Mouse (Mus musculus) gonadal fat pad, adult 2 months (tissue): ENCODE measurements around the gene Wfdc5. TPM values are rescaled to one million over a fixed set of nuclear protein-coding genes. Genes with fewer than 3 reads are reported as not detected.

ENCODE experiments used
- DNase-seq: peaks from one replicate; pipeline ENCODE4 v3.0.0-alpha.2; 2012; ENCODE audit warnings: low read depth
- polyA plus RNA-seq: library from polyadenylated mRNA; depleted of rRNA; stranded (reverse); fragments of >200 nt; gene quantifications from 2 replicates; pipeline ENCODE4 v1.2.3, GENCODE M21; 2012

Gene Wfdc5
- polyA plus RNA-seq, 1 experiment, result 0.07 TPM

DNA sequence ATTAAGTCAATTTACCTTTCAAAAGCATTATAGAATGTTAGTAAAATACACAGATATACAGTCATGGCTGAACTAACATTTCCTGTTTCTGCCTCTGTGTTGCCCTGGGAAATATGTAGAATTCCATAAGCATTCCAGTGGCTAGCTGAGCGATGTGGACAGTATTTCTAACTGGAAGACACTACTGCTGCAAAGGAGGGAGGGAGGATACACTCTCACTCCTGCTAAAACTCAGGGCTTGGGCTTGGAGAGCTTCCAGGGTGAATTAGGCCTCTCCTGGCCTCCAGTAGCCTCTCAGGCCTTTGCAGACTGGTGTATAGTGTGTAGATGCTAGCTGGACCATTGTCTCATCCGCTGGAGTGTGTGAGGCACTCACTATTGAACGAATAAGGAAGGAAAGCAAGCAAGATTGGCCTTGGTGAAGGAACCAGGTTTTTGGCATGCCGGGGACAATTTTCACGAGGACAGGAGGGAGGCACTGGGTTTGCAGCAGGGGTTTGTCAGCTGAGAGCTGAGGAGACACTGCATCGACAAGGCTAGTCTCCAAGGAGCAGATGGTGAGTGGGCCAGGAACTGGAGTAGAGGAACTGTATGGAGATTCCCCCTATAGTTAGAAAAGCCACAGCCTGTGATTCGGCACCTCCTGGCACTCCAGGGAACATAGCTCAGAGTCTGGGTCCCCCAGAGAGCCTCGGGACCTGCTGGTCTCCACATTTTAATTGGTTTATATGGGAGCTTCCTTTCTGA lies 7.7 kb downstream of the Wfdc5 start:
- DNase-seq, result no peak

DNA sequence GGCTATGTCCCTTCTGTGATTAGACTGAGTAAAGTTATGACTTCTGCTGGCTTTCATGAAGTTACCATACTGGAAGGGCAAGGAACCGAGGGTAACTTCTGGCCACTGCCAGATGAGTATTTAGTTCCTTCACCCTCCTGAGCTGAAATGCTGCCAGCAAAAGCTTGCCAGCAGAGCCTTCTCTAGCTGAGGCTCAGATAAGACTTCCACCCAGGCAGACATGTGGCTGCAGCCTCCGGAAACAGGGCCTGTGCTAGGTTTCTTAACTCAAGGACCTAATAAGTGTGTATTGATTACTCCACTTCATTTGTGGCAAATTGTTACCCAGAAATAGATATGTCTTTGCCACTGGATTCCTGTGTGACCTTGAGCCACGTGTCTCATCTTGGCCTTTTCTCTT lies 9.1 kb downstream of the Wfdc5 start:
- DNase-seq, result no peak

DNA sequence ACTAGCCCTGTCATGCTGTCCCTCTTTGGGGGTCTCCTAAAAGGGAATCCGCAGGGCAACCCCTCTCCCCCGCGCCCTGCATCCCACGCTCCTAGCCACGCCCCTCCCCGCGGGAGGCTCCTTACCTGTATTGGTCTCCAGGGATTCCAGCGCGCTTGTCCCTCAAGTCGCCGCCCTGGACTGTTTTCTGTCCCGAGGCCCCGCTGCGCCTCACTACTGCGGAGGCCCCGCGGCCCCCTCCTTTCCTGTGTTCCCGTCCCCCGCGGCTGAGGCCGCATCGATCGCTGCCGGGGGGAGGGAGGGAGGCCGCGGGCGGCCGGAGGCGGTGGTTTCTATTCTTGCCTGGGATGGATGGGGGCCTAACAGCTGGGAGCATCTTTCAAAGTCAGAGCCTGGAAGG lies 11.6 kb downstream of the Wfdc5 start, which contains the start of gene Kcns1:
TSS of gene Kcns1 (minus strand) at position 212 of the 400 bp plus-strand sequence.
- DNase-seq, result no peak

DNA sequence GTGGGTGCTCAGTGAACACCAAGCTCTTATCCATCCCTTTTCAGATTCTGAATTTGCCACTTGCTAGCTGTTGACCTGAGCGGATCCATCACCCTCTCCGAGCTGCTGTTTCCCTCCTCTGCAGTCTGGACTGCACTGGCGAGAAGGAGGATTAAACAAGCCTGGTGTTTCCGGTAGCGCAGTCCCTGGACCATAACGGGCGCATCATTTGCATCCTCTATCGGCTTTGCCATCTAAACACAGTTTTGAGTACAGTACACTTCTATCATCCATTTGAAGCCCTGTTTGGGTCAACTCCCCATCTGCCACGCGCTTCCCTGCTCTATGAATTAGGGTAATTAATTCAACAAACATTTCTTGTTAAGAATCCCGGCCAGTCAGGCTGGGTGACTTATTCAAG lies 12.2 kb downstream of the Wfdc5 start:
- no peak for DNase-seq

DNA sequence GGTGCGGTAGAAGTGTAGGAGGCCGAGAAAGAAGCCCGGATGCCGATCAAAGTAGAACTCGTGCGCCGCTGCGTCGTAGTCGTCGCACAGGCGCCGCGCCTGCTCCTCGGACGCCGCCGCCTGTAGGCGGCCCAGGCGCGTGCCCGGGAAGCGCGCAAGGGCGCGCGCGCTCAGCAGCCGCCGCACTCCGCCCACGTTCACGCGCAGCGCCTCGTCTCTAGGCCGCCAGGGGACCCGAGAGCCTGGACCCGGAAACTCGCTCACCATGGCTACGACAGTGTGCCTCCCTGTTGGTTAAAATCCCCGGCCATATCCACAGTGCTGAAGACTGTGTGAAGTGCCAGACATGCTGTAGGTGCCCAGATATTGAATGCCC lies 14.0 kb downstream of the Wfdc5 start:
- no peak for DNase-seq

DNA sequence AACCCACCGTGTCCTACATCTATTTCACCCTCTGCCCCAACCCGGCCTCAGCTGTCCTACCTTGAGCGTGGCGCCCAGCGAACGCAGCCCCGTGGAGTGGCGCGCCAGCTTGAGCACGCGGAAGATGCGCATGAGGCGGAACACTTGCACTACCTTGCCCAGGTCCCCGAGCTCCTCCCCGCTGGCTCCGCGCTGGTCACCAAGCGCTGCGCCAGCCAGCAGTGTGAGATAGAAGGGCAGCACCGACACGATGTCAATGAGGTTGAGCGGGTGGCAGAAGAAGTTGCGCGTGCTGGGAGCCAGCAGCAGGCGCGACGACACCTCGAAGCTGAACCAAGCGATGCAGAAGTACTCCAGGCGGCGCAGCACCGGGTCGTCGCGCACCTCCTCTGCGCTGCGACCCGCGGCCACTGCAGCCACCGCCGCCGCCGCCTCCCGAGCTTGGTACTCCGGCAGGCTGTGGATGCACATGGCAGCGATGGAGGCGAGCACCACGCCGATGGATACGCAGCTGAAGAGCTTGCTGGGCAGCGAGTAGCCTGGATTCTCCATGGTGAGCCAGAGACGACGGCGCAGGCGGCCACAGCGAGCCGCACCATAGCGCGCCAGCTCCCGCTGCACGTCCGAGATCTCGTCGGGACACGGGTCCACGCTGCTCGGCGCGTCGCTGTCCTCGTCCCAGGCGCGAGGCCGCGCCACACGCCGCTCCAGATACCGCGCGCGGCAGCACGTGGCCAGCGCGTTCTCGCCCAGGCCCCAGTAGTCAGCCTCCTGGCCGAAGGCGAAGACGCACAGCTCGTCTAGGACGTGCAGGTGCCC lies 14.6 kb downstream of the Wfdc5 start:
- DNase-seq, result no peak

DNA sequence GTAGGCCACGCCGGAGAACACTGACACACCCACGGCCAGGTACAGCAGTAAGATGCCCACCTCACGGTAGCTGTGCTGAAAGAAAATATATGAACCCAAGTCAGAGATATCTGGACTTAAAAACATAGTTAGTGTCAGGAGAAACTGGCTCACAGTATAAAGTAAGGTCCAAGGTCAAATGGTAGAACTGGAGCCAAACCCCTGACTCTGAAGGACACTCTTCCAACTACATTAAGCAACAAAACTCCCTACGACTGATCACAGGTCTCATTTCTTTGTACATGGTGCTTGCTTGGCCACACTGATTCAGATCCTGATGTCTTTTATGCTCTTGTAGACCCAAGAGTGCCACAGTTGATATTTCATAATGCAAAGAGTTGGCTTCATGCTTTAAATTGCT lies 17.6 kb downstream of the Wfdc5 start:
- DNase-seq, result no peak

DNA sequence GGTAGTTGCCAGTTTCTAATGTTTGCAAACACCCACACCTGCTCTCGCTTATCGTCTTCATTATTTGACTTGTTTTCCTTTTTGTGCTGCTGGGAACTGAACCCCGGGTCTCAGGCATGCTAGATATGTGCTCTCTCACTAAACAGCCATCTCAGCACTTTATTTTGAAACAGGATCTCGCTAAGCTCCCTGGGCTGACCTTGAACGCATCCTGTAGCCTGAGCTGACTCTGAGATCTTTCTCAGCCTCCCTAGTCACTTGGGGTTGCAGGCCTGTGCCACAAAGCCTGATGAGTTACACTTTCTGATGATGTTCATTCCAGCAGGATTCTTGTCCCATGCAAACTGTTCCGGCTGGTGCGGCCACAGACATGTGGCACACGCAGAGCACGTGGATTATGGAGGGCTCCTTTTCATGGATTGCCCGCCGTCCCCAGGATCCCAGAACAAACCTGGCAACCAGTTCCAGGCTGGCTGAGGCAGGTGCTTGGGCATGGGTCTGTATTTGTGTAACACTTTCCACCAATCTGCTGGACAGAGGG lies 21.0 kb downstream of the Wfdc5 start:
- no peak for DNase-seq

DNA sequence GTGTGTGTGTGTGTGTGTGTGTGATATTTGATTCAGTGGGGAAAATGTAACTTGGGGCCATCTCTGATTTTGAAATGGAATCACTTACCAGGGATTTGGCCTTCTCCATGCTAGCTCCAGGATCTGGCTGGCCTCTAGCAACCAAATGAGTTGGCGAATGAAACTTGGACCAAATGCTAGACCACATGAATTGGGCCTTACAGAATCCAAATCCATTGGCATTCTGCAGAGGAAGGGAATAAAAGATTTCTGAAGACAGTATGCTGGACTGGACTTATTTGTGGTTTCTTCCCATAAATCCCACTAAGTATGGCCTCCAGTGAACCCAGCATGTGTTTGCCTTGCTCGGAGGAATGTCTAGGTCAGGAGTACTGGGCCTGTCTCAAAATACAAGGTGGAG lies 23.7 kb downstream of the Wfdc5 start:
- no peak for DNase-seq

DNA sequence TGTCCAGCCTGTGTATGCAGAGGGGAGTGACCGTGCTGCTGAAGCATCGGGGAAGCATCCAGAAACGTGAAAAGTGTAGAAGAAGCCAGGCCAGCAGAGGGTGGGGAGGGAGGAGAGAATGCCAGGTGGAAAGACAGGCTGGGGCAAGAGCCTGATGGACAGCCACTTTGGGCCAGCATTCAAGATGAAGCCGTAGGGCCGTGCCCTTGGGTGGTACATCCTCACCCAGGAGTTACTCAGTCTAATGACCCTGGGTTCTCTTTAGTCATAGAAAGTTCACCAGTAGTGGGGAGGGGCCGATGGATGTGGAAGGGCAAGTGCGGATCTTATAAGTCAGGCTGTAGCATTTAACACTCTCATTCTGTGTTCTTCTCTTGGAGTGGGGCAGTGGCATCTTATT lies 26.4 kb downstream of the Wfdc5 start:
- no peak for DNase-seq

DNA sequence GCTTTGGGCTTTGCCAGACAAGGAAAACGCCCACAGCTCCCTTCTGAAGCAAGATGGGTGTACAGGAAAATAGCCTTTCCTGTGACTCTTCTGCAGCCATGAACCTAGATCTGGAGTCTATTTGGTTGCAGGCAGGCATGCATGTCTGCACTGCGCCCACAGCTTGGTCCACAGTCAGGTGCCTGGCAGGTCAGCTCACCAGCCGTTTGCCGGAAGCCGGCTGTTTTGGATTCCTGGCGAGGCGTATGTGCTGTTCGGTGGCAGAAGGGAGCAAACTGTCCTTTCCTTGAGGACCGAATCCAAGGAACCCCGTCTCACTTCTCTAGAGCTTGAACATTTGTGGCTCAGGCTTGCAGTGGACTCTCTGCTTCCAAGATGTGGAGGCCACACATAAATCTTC lies 28.5 kb downstream of the Wfdc5 start:
- DNase-seq, result no peak

DNA sequence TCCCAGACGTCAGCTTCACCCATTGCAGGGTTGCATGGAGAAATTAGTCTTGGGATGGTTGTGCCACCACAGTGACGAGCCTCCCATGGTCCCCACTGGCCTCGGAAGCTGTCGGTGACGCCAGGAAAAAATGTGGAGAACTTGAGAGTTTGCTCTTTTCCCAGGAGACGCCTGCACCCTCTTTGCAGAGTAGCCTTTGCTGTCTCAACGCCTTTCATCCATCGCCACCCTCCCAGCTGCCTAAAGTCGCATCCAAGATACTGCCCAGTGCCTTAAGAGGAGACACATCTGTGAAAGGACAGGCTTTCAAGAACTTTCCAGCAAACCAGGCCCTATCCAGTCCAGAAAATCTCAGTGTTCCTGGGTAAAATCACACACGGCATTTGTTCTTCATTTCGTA lies 30.2 kb downstream of the Wfdc5 start:
- no peak for DNase-seq

DNA sequence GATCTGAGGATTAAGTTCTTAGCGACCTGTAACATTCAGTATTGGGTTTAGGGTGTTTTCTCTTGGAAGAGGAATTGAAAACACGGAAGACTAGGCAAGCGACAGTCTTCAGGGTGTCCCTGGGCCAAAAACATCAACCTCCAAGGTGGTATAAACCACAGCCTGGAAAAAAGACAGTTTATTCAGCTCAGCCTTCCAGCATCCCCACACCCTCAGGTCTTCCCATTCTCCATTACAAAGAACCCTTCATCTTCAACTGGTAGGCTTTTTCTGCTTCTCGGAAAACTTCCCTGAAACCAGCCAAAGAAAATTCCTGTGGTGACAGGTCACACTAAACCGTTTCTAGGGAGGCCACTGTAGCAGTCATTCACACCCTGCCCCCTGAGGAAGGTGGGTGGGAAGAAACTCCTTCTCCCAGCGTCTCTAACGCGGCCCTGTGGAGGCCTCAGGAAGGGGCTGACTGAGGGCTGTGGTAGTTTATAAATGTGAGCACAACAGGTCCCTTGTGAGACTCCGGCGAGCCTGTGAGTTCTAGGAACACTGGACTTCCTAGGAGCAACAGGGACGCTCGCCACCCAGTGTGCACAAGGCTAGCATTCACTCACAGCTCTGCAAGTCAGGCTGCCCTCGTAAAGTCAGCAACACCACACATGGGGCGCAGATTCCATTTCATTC lies 32.3 kb downstream of the Wfdc5 start:
- DNase-seq, result no peak

DNA sequence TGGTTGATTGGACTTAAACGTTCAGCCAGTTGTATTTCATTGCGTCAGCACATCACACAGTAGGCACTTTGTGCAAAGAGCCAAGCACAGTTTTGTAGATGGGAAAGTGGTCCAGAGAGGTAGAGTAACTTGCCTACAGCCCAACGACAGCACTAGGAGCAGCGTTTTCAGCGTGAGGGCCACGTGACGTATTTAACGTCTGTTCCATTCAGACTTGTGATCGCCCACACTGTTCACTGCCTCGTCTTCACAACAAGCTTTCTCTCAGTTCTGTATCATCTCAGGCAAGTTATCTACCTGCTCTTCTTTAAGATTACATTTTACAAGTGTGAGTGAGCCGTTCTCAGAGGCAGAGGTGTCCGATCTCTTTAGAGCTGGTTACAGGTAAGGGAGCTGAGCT lies 36.0 kb downstream of the Wfdc5 start:
- no peak for DNase-seq

DNA sequence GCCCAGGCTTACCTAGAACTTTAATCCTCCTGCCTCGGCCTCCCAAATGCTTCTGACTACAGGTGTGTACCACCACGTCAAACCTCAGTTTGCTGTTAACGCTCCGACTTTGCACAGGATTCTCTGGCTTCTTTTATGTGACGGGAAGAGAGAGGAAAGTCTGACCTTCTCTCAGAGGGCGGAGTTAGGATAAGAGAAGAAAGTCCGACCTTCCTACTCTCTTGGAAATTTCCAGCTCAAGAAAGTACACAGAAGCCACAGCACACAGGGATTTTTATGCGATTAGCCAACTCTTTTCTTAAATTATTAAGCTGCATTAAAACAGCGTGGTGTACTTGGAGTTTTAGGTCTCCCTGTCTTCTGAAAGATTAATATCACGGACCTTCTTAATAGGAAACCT lies 38.0 kb downstream of the Wfdc5 start:
- DNase-seq, result no peak

DNA sequence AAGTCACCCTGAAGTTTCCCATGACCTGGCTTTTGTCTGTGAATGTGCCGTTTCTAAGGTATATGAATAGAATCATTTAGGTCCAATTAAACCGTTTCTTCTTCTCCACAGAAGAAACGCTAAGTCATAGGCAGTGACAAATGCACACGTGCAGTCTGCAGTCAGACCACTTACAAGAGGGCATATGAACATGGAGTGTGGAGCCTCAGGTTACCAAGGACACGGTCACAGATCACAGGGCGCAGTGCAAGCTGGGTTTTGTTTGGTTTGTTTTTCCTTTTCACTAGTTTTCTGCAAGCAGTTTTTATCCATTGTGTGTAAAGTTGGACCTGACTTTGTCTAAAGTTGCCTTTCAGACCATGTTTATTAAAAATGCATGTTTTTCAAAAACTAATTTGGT lies 38.5 kb downstream of the Wfdc5 start:
- DNase-seq, result no peak

DNA sequence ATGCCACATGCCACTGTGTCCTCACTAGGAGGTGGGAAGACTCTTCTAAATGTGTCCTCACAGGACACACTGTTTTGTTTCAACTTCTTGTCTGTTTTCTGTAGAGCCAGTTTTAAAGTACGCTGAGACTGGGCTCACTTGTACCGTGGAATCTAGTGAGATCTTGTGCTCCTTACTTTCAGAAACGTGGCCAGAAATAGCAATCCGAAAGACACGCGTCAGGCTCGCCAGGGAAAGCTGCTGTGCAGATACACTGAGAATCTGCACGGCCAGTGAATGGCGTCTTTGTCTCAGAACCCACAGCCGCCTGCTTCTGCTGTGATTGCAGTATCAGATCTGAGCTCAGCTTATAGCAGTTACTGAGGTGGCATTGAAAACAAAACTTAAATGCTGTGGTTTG lies 40.5 kb downstream of the Wfdc5 start:
- DNase-seq, result no peak

DNA sequence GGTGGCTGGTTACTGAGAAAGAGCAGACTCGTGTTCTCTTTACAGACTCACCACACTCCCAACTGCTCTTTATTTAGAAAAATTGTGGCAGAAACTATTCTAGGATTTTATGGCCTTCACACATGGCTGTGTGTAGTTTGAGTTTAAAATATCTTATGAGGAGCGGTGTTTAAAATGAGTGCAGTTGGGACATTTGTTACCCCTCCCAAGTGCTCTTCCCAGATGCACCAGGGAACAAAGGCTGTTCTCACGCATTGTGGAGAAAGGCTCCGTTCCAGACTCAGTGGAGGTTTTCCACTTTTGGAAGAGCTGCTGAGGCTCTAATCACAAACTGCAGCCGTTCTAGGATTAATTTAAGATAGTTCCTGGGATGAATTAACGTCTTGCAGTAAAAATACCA lies 44.8 kb downstream of the Wfdc5 start:
- DNase-seq, result no peak

DNA sequence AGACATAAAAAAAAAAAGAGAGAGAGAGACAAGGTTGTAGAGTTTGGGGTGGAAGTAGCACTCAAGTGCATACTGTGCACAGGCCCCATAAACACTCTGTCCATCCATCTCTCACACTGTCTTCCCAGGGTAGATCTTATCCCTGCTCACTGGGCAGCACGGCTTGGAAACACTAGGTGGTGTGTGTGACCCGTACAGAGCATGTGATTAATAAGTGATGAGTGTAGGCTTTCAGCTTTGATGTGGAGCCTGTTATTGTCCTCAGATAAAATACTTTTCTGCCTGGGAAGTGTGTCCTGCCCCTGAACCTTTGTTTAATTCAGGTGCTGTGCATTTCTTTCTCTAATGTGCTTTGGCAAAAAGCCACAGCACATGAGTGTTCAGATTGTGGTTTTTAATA lies 46.1 kb downstream of the Wfdc5 start:
- DNase-seq, result no peak

DNA sequence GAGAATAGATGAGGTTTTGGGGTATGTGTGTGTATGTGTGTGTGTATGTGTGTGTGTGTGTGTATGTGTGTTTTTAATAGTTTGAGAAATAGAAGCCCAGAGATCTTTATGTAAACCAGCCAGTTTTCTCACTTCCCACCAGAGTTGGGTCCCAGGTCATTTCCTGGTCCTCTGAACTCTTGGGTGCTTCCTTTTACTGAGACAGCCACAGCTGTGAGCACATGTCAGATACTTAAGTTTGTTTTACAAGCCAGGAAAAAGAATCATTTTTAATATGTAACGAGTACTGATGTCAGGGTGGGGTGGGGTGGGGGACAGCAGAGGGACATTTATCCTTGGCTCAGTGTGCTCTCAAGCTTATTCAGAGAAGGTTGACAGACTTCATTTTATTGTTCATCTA lies 47.2 kb downstream of the Wfdc5 start:
- DNase-seq, result no peak

DNA sequence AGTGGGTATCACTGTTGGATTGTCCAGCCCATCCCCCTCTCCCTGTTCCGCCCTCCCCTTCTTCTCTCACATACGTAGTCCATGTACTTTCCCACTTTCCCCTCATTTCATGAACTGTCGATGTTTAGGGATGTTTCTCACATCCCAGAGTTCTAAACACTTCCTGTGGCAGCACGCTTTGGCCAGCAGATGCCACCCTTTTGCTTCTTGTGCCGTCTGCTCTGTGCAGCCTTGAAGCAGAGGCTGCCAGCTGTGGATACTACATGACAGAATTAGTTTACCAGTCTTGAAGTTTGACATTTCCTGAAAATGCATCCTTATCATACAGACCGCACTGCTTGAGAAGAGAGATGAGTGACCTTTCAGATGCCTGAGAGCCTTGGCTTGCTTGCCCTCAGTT lies 48.0 kb downstream of the Wfdc5 start:
- no peak for DNase-seq

DNA sequence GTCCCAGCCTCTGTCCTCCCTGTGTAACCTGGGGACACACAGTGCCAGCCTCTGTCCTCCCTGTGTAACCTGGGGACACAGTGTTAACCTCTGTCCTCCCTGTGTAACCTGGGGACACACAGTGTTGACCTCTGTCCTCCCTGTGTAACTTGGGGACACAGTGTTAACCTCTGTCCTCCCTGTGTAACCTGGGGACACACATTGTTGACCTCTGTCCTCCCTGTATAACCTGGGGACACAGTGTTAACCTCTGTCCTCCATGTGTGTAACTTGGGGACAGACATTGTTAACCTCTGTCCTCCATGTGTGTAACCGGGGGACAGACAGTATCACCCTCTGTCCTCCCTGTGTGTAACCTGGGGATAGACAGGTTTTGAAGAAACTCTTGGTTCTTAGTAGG lies 51.0 kb downstream of the Wfdc5 start:
- DNase-seq, result no peak
